Mouse (Mus musculus) ES-E14 (cell line): Measurements from ENCODE around the gene BC049715.

Experiments used
- CHD2 ChIP-seq: IDR thresholded peaks from 2 replicates; pipeline ENCODE4 v1.6.1; 2014; ENCODE audit warnings: mild to moderate bottlenecking, low read depth, low read length, inconsistent platforms
- MAFK ChIP-seq: IDR thresholded peaks from 2 replicates; pipeline ENCODE4 v1.6.1; 2014; ENCODE audit warnings: mild to moderate bottlenecking, low read depth, low read length, inconsistent platforms; ENCODE audit not compliant: insufficient read depth

GRCm38 (mm10) chr6:136868921-136869320, 41.5 kb downstream of the BC049715 start:
- TF ChIP-seq CHD2 (no peak), MAFK (no peak)
